Mouse (Mus musculus) CH12.LX (cell line): ENCODE data around the gene Arhgef2. TPM values are rescaled to one million over a fixed set of nuclear protein-coding genes. Genes with fewer than 3 reads are reported as not detected.

Source experiments
- DNase-seq: peaks from one replicate; pipeline ENCODE4 v3.0.0-alpha.2; 2013; ENCODE audit errors: extremely low read depth
- H3K27ac ChIP-seq: 2 replicates; pipeline ENCODE4 v1.5.1; 2012; ENCODE audit warnings: low read depth, mild to moderate bottlenecking, control low read depth, moderate library complexity; ENCODE audit not compliant: insufficient read depth
- H3K27me3 ChIP-seq: replicated peaks from 2 replicates; pipeline ENCODE3; 2012; ENCODE audit warnings: inconsistent platforms
- H3K36me3 ChIP-seq, 2 experiments: replicated peaks in 1 of 2; 2 replicates each; pipeline versions ENCODE3 to v1.6.1; 2012; ENCODE audit warnings: inconsistent platforms in 1 of 2, low read length in 1 of 2, mild to moderate bottlenecking in 1 of 2, mixed read lengths in 1 of 2, moderate library complexity in 1 of 2; ENCODE audit not compliant: control insufficient read depth in 1 of 2, insufficient read depth in 1 of 2
- H3K4me1 ChIP-seq, 2 experiments: 2 replicates each; pipeline ENCODE4 v1.6.1; 2012; ENCODE audit warnings: inconsistent platforms in 1 of 2, moderate library complexity in 1 of 2; ENCODE audit not compliant: insufficient read depth in 2 of 2, control insufficient read depth in 1 of 2
- H3K4me2 ChIP-seq: 2 replicates; pipeline ENCODE4 v1.6.1; 2012; ENCODE audit warnings: low read depth, mild to moderate bottlenecking, control low read depth; ENCODE audit not compliant: poor library complexity, insufficient read depth, severe bottlenecking
- H3K4me3 ChIP-seq, 3 experiments: fragments of 150-350 bp in 1 of 3; sonication (generic) in 1 of 3; replicated peaks in 1 of 3; 2 replicates each; pipeline versions ENCODE3 to v1.5.1; 2011 to 2012; ENCODE audit warnings: low read depth in 2 of 3, low read length in 2 of 3, mild to moderate bottlenecking in 2 of 3, moderate library complexity in 2 of 3, control low read depth in 1 of 3, improper control_type of control experiment in 1 of 3, inconsistent platforms in 1 of 3, mixed read lengths in 1 of 3; ENCODE audit not compliant: poor library complexity in 1 of 3
- H3K79me2 ChIP-seq: replicated peaks from 2 replicates; pipeline ENCODE4 v1.6.1; 2012; ENCODE audit warnings: mild to moderate bottlenecking, moderate library complexity; ENCODE audit not compliant: control insufficient read depth, poor library complexity, insufficient read depth, severe bottlenecking; ENCODE audit errors: extremely low read depth
- H3K9ac ChIP-seq: 2 replicates; pipeline ENCODE4 v1.6.1; 2012; ENCODE audit warnings: low read depth, mild to moderate bottlenecking, control low read depth, moderate library complexity; ENCODE audit not compliant: insufficient read depth
- H3K9me3 ChIP-seq: replicated peaks from 2 replicates; pipeline ENCODE3; 2012; ENCODE audit warnings: low read length, inconsistent platforms, mixed read lengths
- BHLHE40 ChIP-seq: IDR thresholded peaks from 2 replicates; pipeline ENCODE4 v1.6.1; 2011; ENCODE audit warnings: mild to moderate bottlenecking, low read depth, low read length, improper control_type of control experiment
- CHD1 ChIP-seq: IDR thresholded peaks from 2 replicates; pipeline ENCODE4 v1.6.1; 2012; ENCODE audit warnings: low read depth, low read length, improper control_type of control experiment, inconsistent platforms
- CHD2 ChIP-seq: IDR thresholded peaks from 2 replicates; pipeline ENCODE4 v1.6.1; 2011; ENCODE audit warnings: low read length, improper control_type of control experiment
- CTCF ChIP-seq, 2 experiments: IDR thresholded peaks in 1 of 2; conservative IDR thresholded peaks in 1 of 2; 2 replicates each; pipeline ENCODE4 v1.5.1; 2011 to 2012; ENCODE audit warnings: low read depth in 2 of 2, low read length in 2 of 2, improper control_type of control experiment in 1 of 2, inconsistent platforms in 1 of 2, mild to moderate bottlenecking in 1 of 2, moderate library complexity in 1 of 2
- IRF4 ChIP-seq: IDR thresholded peaks from 2 replicates; pipeline ENCODE4 v1.6.1; 2014; ENCODE audit warnings: low read depth, mild to moderate bottlenecking, inconsistent platforms, low read length, improper control_type of control experiment
- JUN ChIP-seq: IDR thresholded peaks from 2 replicates; pipeline ENCODE4 v1.6.1; 2011; ENCODE audit warnings: low read depth, mild to moderate bottlenecking, low read length, improper control_type of control experiment, moderate library complexity; ENCODE audit not compliant: insufficient read depth
- JUND ChIP-seq: conservative IDR thresholded peaks from 2 replicates; pipeline ENCODE4 v1.6.1; 2011; ENCODE audit warnings: low read depth, low read length, improper control_type of control experiment
- MAX ChIP-seq: IDR thresholded peaks from 2 replicates; pipeline ENCODE4 v1.6.1; 2011; ENCODE audit warnings: low read length, improper control_type of control experiment
- MEF2A ChIP-seq: IDR thresholded peaks from 2 replicates; pipeline ENCODE4 v1.6.1; 2014; ENCODE audit warnings: low read depth, mild to moderate bottlenecking, inconsistent platforms, low read length, improper control_type of control experiment, borderline replicate concordance
- MXI1 ChIP-seq: IDR thresholded peaks from 2 replicates; pipeline ENCODE4 v1.6.1; 2011; ENCODE audit warnings: mild to moderate bottlenecking, low read depth, low read length, improper control_type of control experiment
- MYC ChIP-seq: IDR thresholded peaks from 2 replicates; pipeline ENCODE4 v1.6.1; 2011; ENCODE audit warnings: low read depth, mild to moderate bottlenecking, improper control_type of control experiment, low read length
- NELFE ChIP-seq: IDR thresholded peaks from 2 replicates; pipeline ENCODE4 v1.6.1; 2011; ENCODE audit warnings: low read depth, low read length, improper control_type of control experiment
- NRF1 ChIP-seq: IDR thresholded peaks from 2 replicates; pipeline ENCODE4 v1.6.1; 2014; ENCODE audit warnings: low read depth, mild to moderate bottlenecking, inconsistent platforms, low read length, improper control_type of control experiment, moderate library complexity
- PAX5 ChIP-seq: IDR thresholded peaks from 2 replicates; pipeline ENCODE4 v1.6.1; 2012; ENCODE audit warnings: low read length, inconsistent platforms, mixed read lengths
- POLR2A ChIP-seq: IDR thresholded peaks from 2 replicates; pipeline ENCODE4 v1.6.1; 2011; ENCODE audit warnings: low read depth, mild to moderate bottlenecking, improper control_type of control experiment, low read length
- POLR2AphosphoS2 ChIP-seq: IDR thresholded peaks from 2 replicates; pipeline ENCODE4 v1.6.1; 2011; ENCODE audit warnings: low read depth, low read length, improper control_type of control experiment
- RCOR1 ChIP-seq: conservative IDR thresholded peaks from 2 replicates; pipeline ENCODE4 v1.6.1; 2012; ENCODE audit warnings: low read depth, mild to moderate bottlenecking, inconsistent platforms, low read length, improper control_type of control experiment
- SIN3A ChIP-seq: IDR thresholded peaks from 2 replicates; pipeline ENCODE4 v1.6.1; 2012; ENCODE audit warnings: low read length, improper control_type of control experiment, inconsistent platforms
- SMC3 ChIP-seq: IDR thresholded peaks from 2 replicates; pipeline ENCODE4 v1.6.1; 2011; ENCODE audit warnings: low read depth, low read length, improper control_type of control experiment
- TBP ChIP-seq: conservative IDR thresholded peaks from 2 replicates; pipeline ENCODE4 v1.6.1; 2011; ENCODE audit warnings: low read depth, low read length, improper control_type of control experiment
- TCF12 ChIP-seq: IDR thresholded peaks from 2 replicates; pipeline ENCODE4 v1.6.1; 2014; ENCODE audit warnings: low read depth, mild to moderate bottlenecking, inconsistent platforms, low read length, improper control_type of control experiment
- UBTF ChIP-seq: IDR thresholded peaks from 2 replicates; pipeline ENCODE4 v1.6.1; 2012; ENCODE audit warnings: low read depth, mild to moderate bottlenecking, inconsistent platforms, low read length, improper control_type of control experiment, moderate library complexity
- USF1 ChIP-seq: IDR thresholded peaks from 2 replicates; pipeline ENCODE4 v1.6.1; 2014; ENCODE audit warnings: low read depth, mild to moderate bottlenecking, inconsistent platforms, low read length, improper control_type of control experiment
- USF2 ChIP-seq: conservative IDR thresholded peaks from 2 replicates; pipeline ENCODE4 v1.6.1; 2011; ENCODE audit warnings: low read depth, low read length, improper control_type of control experiment
- ZC3H11A ChIP-seq: IDR thresholded peaks from 2 replicates; pipeline ENCODE4 v1.6.1; 2012; ENCODE audit warnings: low read depth, mild to moderate bottlenecking, inconsistent platforms, low read length, improper control_type of control experiment
- ZKSCAN1 ChIP-seq: IDR thresholded peaks from 2 replicates; pipeline ENCODE4 v1.6.1; 2012; ENCODE audit warnings: low read depth, inconsistent platforms, low read length, improper control_type of control experiment, borderline replicate concordance
- ZMIZ1 ChIP-seq: IDR thresholded peaks from 2 replicates; pipeline ENCODE4 v1.6.1; 2012; ENCODE audit warnings: low read depth, mild to moderate bottlenecking, inconsistent platforms, low read length, improper control_type of control experiment
- ZNF384 ChIP-seq: IDR thresholded peaks from 2 replicates; pipeline ENCODE4 v1.6.1; 2012; ENCODE audit warnings: low read depth, low read length, improper control_type of control experiment, inconsistent platforms
- dilution Hi-C: fragments of 300-500 bp; cut with MboI; formaldehyde crosslinking; loops from 2 replicates; pipeline ENCODE4 v1.14.3; 2020; ENCODE audit warnings: low sequenced_read_pairs; ENCODE audit not compliant: extremely low pct_unique_long_range_greater_than_20kb, extremely low pct_ligation_motif_present
- in situ Hi-C: fragments of 300-500 bp; cut with MboI; formaldehyde crosslinking; loops from 3 replicates; pipeline ENCODE4 v1.14.3; 2019; ENCODE audit warnings: low sequenced_read_pairs, low pct_ligation_motif_present, low pct_unique_long_range_greater_than_20kb, mixed read lengths
- polyA plus RNA-seq: library from polyadenylated mRNA; unstranded; fragments of >175 nt; gene quantifications from 2 replicates; pipeline ENCODE4 v1.2.1, GENCODE M21; 2012; ENCODE audit warnings: low read depth; ENCODE audit not compliant: insufficient read length
- total RNA-seq, 2 experiments: library from RNA; depleted of rRNA; stranded (reverse); fragments of 300-350 nt in 1 of 2; fragments of >200 nt in 1 of 2; gene quantifications; 2 replicates each; pipeline ENCODE4 v1.2.3; 2012 to 2014

Gene Arhgef2
- total and polyA plus RNA-seq, 3 experiments: 18.5 to 43.9 (median 43.1) TPM

- DNase-seq: no peak
- Histone ChIP-seq H3K9me3 (no peaks in the 10 kb centered on the region), H3K4me2 (no peak overlapping the region), H3K4me3 (no peak overlapping the region), H3K36me3 (peaks cover 22 to 36% of the 10 kb centered on the region in 2 experiments), H3K4me1 (no peaks in the 10 kb centered on the region), H3K27me3 (no peaks in the 10 kb centered on the region), H3K27ac (no peak overlapping the region), H3K79me2 (no peaks in the 10 kb centered on the region), H3K9ac (no peak overlapping the region)
- TF ChIP-seq POLR2AphosphoS2 (no peak), RCOR1 (no peak), ZMIZ1 (no peak), UBTF (no peak), IRF4 (no peak), USF1 (no peak), ZKSCAN1 (no peak), NELFE (no peak), ZC3H11A (no peak), BHLHE40 (no peak), TCF12 (no peak), MXI1 (no peak), USF2 (no peak), POLR2A (no peak), CHD2 (no peak), SMC3 (no peak)
- dilution Hi-C loops: no loop called here
- in situ Hi-C loops: no loop called here
Measured at GRCm38 (mm10) chr3:88571856-88572255, 33.9 kb upstream of the Arhgef2 start.

DNA sequence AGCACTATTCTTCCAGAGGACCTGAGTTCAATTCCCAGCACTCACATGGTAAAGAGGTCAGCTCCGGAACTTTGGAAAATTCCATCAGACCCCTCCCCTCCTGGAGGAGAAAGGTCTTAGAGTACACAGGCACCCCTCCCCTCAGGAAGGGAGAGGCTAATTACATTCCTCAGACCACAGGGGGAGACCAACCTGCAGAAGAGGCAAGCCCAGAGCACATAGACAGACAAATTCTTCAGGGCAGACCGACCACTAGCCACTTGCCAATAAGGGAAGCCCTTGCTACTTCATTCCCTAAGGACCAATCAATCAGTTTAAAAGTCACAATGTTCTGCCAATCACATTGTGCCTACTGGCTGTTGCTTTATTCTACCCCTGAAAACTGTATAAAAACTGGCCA lies 32.9 kb upstream of the Arhgef2 start:
- no peak overlapping the region for H3K27ac ChIP-seq
- no peaks in the 10 kb centered on the region for H3K79me2 ChIP-seq
- in situ Hi-C loops: no loop called here
- dilution Hi-C loops: no loop called here
- H3K27me3 ChIP-seq: no peaks in the 10 kb centered on the region
- no peak overlapping the region for H3K4me3 ChIP-seq
- no peak overlapping the region for H3K4me2 ChIP-seq
- peaks cover 16 to 29% of the 10 kb centered on the region in 2 experiments for H3K36me3 ChIP-seq
- no peaks in the 10 kb centered on the region for H3K4me1 ChIP-seq
- no peak for DNase-seq
- no peak for TF ChIP-seq MAX
- TF ChIP-seq UBTF: no peak
- TF ChIP-seq BHLHE40: no peak
- TF ChIP-seq PAX5: no peak
- no peak for TF ChIP-seq JUN
- no peak for TF ChIP-seq POLR2A
- TF ChIP-seq TCF12: no peak
- TF ChIP-seq ZNF384: no peak
- TF ChIP-seq USF1: no peak
- TF ChIP-seq JUND: no peak
- no peak for TF ChIP-seq CTCF (conservative IDR thresholded peaks at IDR 0.05 in 1 of 2, IDR thresholded peaks at IDR 0.05 in 1 of 2; ENCODE audit: low read depth in 2 of 2, low read length in 2 of 2)
- no peak for TF ChIP-seq CHD1
- TF ChIP-seq MEF2A: no peak
- TF ChIP-seq TBP: no peak
- TF ChIP-seq USF2: no peak
- no peak for TF ChIP-seq MYC
- TF ChIP-seq SIN3A: no peak
- TF ChIP-seq ZMIZ1: no peak
- TF ChIP-seq NRF1: no peak
- no peak overlapping the region for H3K9ac ChIP-seq
- H3K9me3 ChIP-seq: no peaks in the 10 kb centered on the region
